ENCODE assay signal across 23 mouse cellular contexts in the genomic region with DNA sequence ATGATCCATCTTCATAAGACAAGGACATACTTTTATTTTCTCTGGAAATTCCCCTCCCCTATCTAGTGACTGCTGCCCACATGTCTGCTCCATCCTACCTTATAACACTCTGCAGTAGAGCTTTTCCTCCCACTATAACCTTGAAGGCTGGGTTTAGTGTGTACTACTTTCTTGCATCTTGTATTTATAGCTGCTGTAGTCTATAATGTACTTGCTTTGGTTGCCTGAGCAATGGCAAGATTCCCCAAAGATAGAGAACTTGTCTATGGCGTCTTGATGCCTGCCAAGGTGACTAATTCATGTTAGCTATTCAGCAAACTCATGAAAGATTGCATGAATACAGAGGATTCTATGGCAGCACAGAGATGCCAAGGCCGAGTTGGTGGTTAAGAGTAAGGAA.
DNase-seq lines count a peak whose midpoint lies in the region; ATAC-seq lines count a peak whose summit lies in the region.
"Had no signal": no experiment of that assay in that cellular context is flagged by ENCODE, and none has a peak within 500 bp of the region (broad histone marks: within the 10 kb centered on the region; RNA-seq: fewer than 3 reads in every experiment).

No protein-coding gene starts in this region.

- DNase-seq in frontal cortex, postnatal 14 days (ENCODE audit: low spot score in 2 of 2), result no peak
- DNase-seq in heart, adult 11 months, result peak; percentile 27
- DNase-seq in right cerebral cortex, adult 18-20 months, result peak; percentile 31
- DNase-seq in right cerebral cortex, postnatal 36 days (ENCODE audit: low spot score in 2 of 2), result no peak
- DNase-seq in brain, adult 2 months (ENCODE audit: low read depth, low spot score), result peak; percentile 57
- no peak for DNase-seq in ovary, postnatal 14 days (ENCODE audit: low spot score)
- DNase-seq: adrenal gland, adult 2 months; adrenal gland, adult 8-10 months; adrenal gland, postnatal 10 days; adrenal gland, postnatal 14 days; adrenal gland, postnatal 25 days; adrenal gland, postnatal 36 days; B cell, adult 2 months; cerebellum, adult 11 months; cerebellum, adult 11-12 months; cerebellum, adult 18-20 months had no signal

- H3K4me3 ChIP-seq in heart, embryonic 11.5 days (ENCODE audit: low read depth, low read length), result no peak overlapping the region

- no peak overlapping the region for H3K27ac ChIP-seq in heart, embryonic 11.5 days (ENCODE audit: low read depth, low read length)

- ATAC-seq in frontal cortex, adult (ENCODE audit: low TSS enrichment), result peak; percentile 94
- no peak for ATAC-seq in heart, embryonic 11.5 days (replicated peaks; ENCODE audit: insufficient number of reproducible peaks, low FRiP score, low TSS enrichment)
- ATAC-seq: activated CD4-positive, CD25-positive, alpha-beta regulatory T cell, adult 4 months; CD4-positive, CD25-positive, alpha-beta regulatory T cell, adult 4 months; Patski had no signal

- no peaks in the 10 kb centered on the region for H3K27me3 ChIP-seq in heart, embryonic 11.5 days (ENCODE audit: control insufficient read depth, insufficient read depth, low read length)
- H3K27me3 ChIP-seq: CH12.LX, Patski had no signal

- H3K36me3 ChIP-seq in heart, embryonic 11.5 days (ENCODE audit: control insufficient read depth, insufficient read depth, low read length), result no peaks in the 10 kb centered on the region

- WGBS in heart, embryonic 11.5 days (ENCODE audit: insufficient replicate concordance), result 74% methylated on average over 2 of the region's 2 CpGs

- H3K4me2 ChIP-seq in heart, embryonic 11.5 days, result no peak overlapping the region

- H3K9ac ChIP-seq in heart, embryonic 11.5 days (ENCODE audit: low read depth, low read length), result no peak overlapping the region

- no peaks in the 10 kb centered on the region for H3K4me1 ChIP-seq in heart, embryonic 11.5 days (ENCODE audit: control insufficient read depth, insufficient read depth, low read length)

- no peaks in the 10 kb centered on the region for H3K9me3 ChIP-seq in heart, embryonic 11.5 days (replicated peaks; ENCODE audit: control insufficient read depth, low read length)
- H3K9me3 ChIP-seq: G1E had no signal

Comparison
In these comparisons a context has a peak if more than half of its experiments do, and no peak if none do; other contexts are left out.
1. DNase-seq: peak in heart, adult 11 months (single experiment), right cerebral cortex, adult 18-20 months (single experiment) and brain, adult 2 months (single experiment); none in frontal cortex, postnatal 14 days (0 of 2), right cerebral cortex, postnatal 36 days (0 of 2) and ovary, postnatal 14 days (single experiment).